Mouse (Mus musculus) hindbrain, embryonic 11.5 days (tissue): ENCODE results near the gene BC030867. TPM values are rescaled to one million over a fixed set of nuclear protein-coding genes. Genes with fewer than 3 reads are reported as not detected.
A peak's percentile ranks its signal among the peaks of the same experiment; 100 is the strongest.

ENCODE experiments used
- ATAC-seq: fragments of 200-750 bp; cut with Nextera tagmentation; 2 replicates; pipeline ENCODE4 v1.8.0; 2017; ENCODE audit warnings: mild to moderate bottlenecking, moderate TSS enrichment, moderate library complexity; ENCODE audit not compliant: low FRiP score
- DNase-seq: peaks from one replicate; pipeline ENCODE4 v3.0.0-alpha.2; 2015; ENCODE audit warnings: low spot score
- H3K27ac ChIP-seq: fragments of 300-500 bp; sonication (generic); 2 replicates; pipeline ENCODE4 v1.5.1; 2014; ENCODE audit warnings: mild to moderate bottlenecking, low read depth, low read length
- H3K27me3 ChIP-seq: fragments of 300-500 bp; sonication (generic); 2 replicates; pipeline ENCODE4 v1.6.1; 2014; ENCODE audit warnings: mild to moderate bottlenecking, low read length, moderate library complexity, mixed read lengths; ENCODE audit not compliant: control insufficient read depth, insufficient read depth
- H3K36me3 ChIP-seq: fragments of 300-500 bp; sonication (generic); 2 replicates; pipeline ENCODE4 v1.6.1; 2014; ENCODE audit warnings: mild to moderate bottlenecking, low read length, moderate library complexity, mixed read lengths; ENCODE audit not compliant: control insufficient read depth, insufficient read depth
- H3K4me1 ChIP-seq: fragments of 300-500 bp; sonication (generic); replicated peaks from 2 replicates; pipeline ENCODE4 v1.6.1; 2014; ENCODE audit warnings: low read length, mixed read lengths; ENCODE audit not compliant: control insufficient read depth, insufficient read depth
- H3K4me2 ChIP-seq: fragments of 300-500 bp; sonication (generic); replicated peaks from 2 replicates; pipeline ENCODE4 v1.6.1; 2014; ENCODE audit warnings: mild to moderate bottlenecking, low read depth, low read length
- H3K4me3 ChIP-seq: fragments of 300-500 bp; sonication (generic); 2 replicates; pipeline ENCODE4 v1.5.1; 2014; ENCODE audit warnings: low read depth, low read length
- H3K9ac ChIP-seq: fragments of 300-500 bp; sonication (generic); 2 replicates; pipeline ENCODE4 v1.6.1; 2014; ENCODE audit warnings: low read depth, low read length
- H3K9me3 ChIP-seq: fragments of 300-500 bp; sonication (generic); 2 replicates; pipeline ENCODE4 v1.6.1; 2016; ENCODE audit warnings: low read length; ENCODE audit not compliant: control insufficient read depth
- WGBS: fragments of 180-500 bp; shearing (Covaris S2); extraction: QIAGEN DNeasy Blood & Tissue Kit; methylation state at CpG from one replicate; pipeline ENCODE4 v1.1.7; 2014; 5-methylcytosine and 5-hydroxymethylcytosine counted together
- polyA plus RNA-seq: library from polyadenylated mRNA; unstranded; fragments of >200 nt; fragmentation: Nextera tagmentation; extraction: Ambion mirVana; gene quantifications from 2 replicates; pipeline ENCODE4 v1.2.1, GENCODE M21; 2014

BC030867 gene
- 13.2 and 14.0 TPM in 2 replicates for polyA plus RNA-seq

- Histone ChIP-seq H3K27me3 (no peaks in the 10 kb centered on the region), H3K9ac (peak within 1 kb of the TSS; percentile 64), H3K27ac (peak within 1 kb of the TSS; percentile 13; the same call in 1 of the 2 replicates), H3K4me2 (peak within 1 kb of the TSS; percentile 82), H3K4me1 (peaks cover 6% of the 10 kb centered on the region), H3K36me3 (no peaks in the 10 kb centered on the region), H3K9me3 (no peaks in the 10 kb centered on the region), H3K4me3 (peak within 1 kb of the TSS; percentile 74)
- 0% methylated on average over 41 of the region's 41 CpGs for WGBS
- ATAC-seq (peak; percentile 63; the same call in 1 of the 2 replicates), DNase-seq (peak; percentile 100)
These were observed at the start of gene BC030867 for GRCm38 (mm10) chr11:102248630-102249230. Gene BC030867 (plus strand): TSS chr11:102248882.

DNA sequence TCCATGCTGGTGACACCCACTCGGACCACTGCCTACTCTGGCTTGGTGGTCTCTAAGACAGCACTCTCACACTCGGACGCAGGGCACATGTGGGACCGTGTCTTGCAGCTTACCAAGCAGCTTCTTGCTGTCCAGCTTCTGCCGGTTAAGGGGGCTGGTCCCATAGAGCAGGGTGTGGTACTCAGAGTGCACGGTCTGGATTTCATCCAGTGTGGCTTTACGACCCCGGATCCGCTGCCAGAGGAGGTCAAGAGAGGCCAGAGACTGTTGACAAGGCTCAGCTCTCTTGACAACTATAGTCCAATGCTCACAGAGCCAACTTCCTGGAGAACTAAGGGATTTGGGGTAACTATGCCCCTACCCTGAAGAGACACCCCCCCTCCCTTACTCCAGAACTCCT lies 48.8 kb upstream of the BC030867 start:
- no peaks in the 10 kb centered on the region for H3K9me3 ChIP-seq
- WGBS = 80% methylated on average over 9 of the region's 9 CpGs
- H3K9ac ChIP-seq = no peak overlapping the region
- H3K4me3 ChIP-seq = no peak overlapping the region
- H3K27ac ChIP-seq = no peak overlapping the region
- no peaks in the 10 kb centered on the region for H3K4me1 ChIP-seq
- H3K4me2 ChIP-seq = no peak overlapping the region
- ATAC-seq (no peak), DNase-seq (no peak)
- no peaks in the 10 kb centered on the region for H3K27me3 ChIP-seq
- H3K36me3 ChIP-seq = peaks cover 4% of the 10 kb centered on the region

DNA sequence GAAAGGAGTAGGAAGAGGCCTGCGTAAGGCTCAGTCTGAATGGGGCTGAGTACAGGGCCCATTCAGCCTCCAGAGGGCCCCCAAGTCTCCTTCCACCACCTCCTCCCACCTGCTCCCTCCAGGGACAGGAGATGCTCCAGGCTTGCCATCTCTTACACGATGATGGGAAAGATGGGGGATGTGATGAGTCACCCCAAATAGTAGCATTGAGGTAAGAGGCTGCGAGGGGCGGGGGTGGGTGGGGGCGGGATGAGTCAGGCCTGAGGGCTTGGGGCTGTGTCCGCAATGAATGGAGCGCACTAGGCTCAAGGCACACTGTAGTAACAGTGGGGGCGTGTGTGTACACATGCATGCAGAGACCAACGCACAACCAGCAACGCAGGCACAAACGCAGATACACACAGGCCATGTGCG lies 47.3 kb upstream of the BC030867 start:
- Histone ChIP-seq H3K4me3 (no peak overlapping the region), H3K9me3 (no peaks in the 10 kb centered on the region), H3K4me1 (no peaks in the 10 kb centered on the region), H3K9ac (no peak overlapping the region), H3K27me3 (no peaks in the 10 kb centered on the region), H3K36me3 (peaks cover 7% of the 10 kb centered on the region), H3K27ac (no peak overlapping the region), H3K4me2 (no peak overlapping the region)
- WGBS = 82% methylated on average over 12 of the region's 12 CpGs
- DNase-seq (no peak), ATAC-seq (no peak)

- ATAC-seq = no peak
These were observed 42.2 kb upstream of the BC030867 start for GRCm38 (mm10) chr11:102206481-102206880.

GRCm38 (mm10) chr11:102207825-102208777 lies 40.6 kb upstream of the BC030867 start:
- DNase-seq = peak; percentile 46
- no peaks in the 10 kb centered on the region for H3K27me3 ChIP-seq
- no peak overlapping the region for H3K4me2 ChIP-seq
- peaks cover 10% of the 10 kb centered on the region; the same call in 1 of the 2 replicates for H3K4me1 ChIP-seq
- WGBS = 31% methylated on average over 11 of the region's 11 CpGs
- no peak overlapping the region for H3K9ac ChIP-seq
- peaks cover 7% of the 10 kb centered on the region for H3K36me3 ChIP-seq
- no peak overlapping the region for H3K4me3 ChIP-seq
- ATAC-seq = no peak
- no peak overlapping the region for H3K27ac ChIP-seq
- no peaks in the 10 kb centered on the region for H3K9me3 ChIP-seq

More at GRCm38 (mm10) chr11:102206481-102206880, 42.2 kb upstream of the BC030867 start:
- Histone ChIP-seq H3K9ac (no peak overlapping the region), H3K27me3 (no peaks in the 10 kb centered on the region), H3K4me1 (peaks cover 10% of the 10 kb centered on the region; the same call in 1 of the 2 replicates), H3K4me3 (no peak overlapping the region), H3K9me3 (no peaks in the 10 kb centered on the region), H3K36me3 (peaks cover 7% of the 10 kb centered on the region), H3K27ac (no peak overlapping the region), H3K4me2 (no peak overlapping the region)
- WGBS = 61% methylated on average over 21 of the region's 30 CpGs
- no peak for DNase-seq

DNA sequence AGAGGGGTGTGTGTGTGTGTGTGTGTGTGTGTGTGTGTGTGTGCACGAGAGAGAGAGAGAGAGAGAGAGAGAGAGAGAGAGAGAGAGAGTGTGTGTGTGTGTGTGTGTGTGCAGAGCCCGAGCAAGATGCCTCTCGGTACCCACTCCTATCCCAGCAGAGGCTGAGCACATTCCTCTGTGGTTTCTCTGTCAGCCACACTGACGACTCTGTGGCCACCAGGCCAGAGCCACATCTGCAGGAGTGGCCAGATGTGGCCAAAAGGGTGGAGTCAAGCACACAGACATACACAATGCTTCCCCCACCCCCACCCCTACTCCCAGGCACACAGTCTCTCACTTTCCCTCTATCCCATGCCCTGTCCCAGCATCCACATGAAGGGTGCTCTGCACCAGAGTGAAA lies 39.8 kb upstream of the BC030867 start:
- Histone ChIP-seq H3K9ac (no peak overlapping the region), H3K27me3 (no peaks in the 10 kb centered on the region), H3K4me3 (no peak overlapping the region), H3K4me1 (peaks cover 10% of the 10 kb centered on the region; the same call in 1 of the 2 replicates), H3K9me3 (no peaks in the 10 kb centered on the region), H3K27ac (no peak overlapping the region; the same call in 1 of the 2 replicates), H3K36me3 (peaks cover 7% of the 10 kb centered on the region), H3K4me2 (no peak overlapping the region)
- no peak for DNase-seq
- 13% methylated on average over 1 of the region's 4 CpGs for WGBS
- ATAC-seq = no peak

DNA sequence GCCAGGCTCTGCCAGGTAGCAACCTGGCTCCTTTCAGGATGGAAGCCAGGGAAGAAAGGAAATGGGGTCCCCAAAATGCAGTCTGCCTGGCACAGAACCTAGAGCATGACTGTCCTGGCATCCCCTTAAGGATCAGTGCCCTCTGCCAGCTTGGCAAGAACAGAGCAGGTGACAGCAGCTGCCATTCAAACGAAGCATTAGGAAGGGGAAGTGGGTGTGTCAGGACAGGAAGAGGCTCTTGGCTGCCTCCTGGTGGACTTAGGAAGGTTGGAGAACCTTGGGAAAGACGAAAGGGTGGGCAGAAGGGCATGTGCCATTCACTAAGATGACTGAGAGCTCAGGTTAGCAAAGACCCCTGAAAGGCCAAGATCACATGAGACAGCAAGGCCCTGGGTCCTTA lies 38.9 kb upstream of the BC030867 start:
- ATAC-seq = no peak
- Histone ChIP-seq H3K36me3 (peaks cover 7% of the 10 kb centered on the region; the same call in 1 of the 2 replicates), H3K9me3 (no peaks in the 10 kb centered on the region), H3K27me3 (no peaks in the 10 kb centered on the region), H3K4me3 (no peak overlapping the region), H3K9ac (no peak overlapping the region), H3K4me1 (peaks cover 10% of the 10 kb centered on the region; the same call in 1 of the 2 replicates), H3K27ac (no peak overlapping the region), H3K4me2 (no peak overlapping the region)
- peak; percentile 48 for DNase-seq
- WGBS = 25% methylated on average over 2 of the region's 2 CpGs

DNA sequence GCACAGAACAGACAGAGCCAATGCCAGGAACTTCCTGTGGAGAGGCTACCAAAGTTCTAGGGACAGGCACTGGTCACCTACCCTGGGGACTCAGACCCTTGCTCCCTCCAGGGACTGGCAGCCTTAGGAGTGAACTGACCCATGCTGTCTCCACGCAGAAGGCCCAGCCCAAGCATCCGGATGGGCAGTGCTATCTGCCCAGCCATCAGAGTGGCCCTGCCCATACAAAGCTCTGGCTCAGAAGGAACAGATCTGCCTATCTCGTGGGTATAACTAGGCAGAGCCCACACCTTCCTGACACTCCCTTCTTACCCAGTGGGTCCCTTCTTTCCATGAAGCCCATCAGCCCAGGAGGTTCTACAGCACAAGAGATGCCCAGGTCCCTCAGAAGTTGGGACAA lies 38.5 kb upstream of the BC030867 start:
- peaks cover 10% of the 10 kb centered on the region; the same call in 1 of the 2 replicates for H3K4me1 ChIP-seq
- H3K27me3 ChIP-seq = no peaks in the 10 kb centered on the region
- DNase-seq (no peak), ATAC-seq (no peak)
- H3K9ac ChIP-seq = no peak overlapping the region
- H3K9me3 ChIP-seq = no peaks in the 10 kb centered on the region
- H3K4me2 ChIP-seq = no peak overlapping the region
- H3K36me3 ChIP-seq = peaks cover 5% of the 10 kb centered on the region; the same call in 1 of the 2 replicates
- H3K4me3 ChIP-seq = no peak overlapping the region
- no peak overlapping the region for H3K27ac ChIP-seq
- WGBS = 67% methylated on average over 3 of the region's 3 CpGs
